Mouse (Mus musculus): Measurements from ENCODE around the gene Tbx21.

DNA sequence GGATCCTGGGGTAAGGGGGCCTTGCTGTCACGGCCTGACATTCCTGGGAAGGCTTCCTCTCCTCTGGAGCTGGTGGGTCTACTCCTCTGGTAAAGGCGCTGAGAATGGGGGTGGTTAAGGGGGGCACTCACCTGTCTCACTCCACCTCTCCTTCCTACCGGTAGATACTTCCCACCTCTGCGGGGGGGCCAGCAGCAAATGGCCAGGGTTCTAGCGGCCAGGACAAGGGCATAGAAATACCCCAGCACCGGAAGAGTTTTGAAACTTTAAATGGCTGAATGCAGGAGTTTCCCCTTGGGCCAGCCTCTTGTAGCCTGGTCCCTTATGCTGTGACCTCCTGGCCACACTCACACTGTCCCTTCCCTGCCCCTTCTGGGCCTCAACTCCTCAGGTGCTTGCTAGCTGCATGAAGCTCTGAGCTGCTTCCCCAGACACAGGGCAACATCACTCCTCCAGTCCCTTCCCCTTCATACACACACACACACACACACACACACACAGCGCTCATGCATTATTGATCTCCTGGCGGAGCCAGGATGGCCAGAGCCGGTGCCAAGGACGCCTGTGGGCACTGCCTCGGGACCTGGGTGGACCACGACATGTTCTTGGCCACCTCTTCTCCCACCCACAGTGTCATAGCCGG is 64.1 kb downstream of the Tbx21 start:
- no peak for TF ChIP-seq USF1 (IDR thresholded peaks at IDR 0.05; ENCODE audit: low read depth)
- TF ChIP-seq CTCF (IDR thresholded peaks at IDR 0.05; ENCODE audit: control insufficient read depth, insufficient read depth, insufficient read length): no peak
- TF ChIP-seq MYOG (IDR thresholded peaks at IDR 0.05; ENCODE audit: control insufficient read depth, extremely low read depth, insufficient read length): no peak

All from C2C12 (cell line).